Mouse (Mus musculus) heart, embryonic 13.5 days (tissue): ENCODE results near the gene Pla2g2f. TPM values are rescaled to one million over a fixed set of nuclear protein-coding genes. Genes with fewer than 3 reads are reported as not detected.

Source experiments
- ATAC-seq: fragments of 200-750 bp; cut with Nextera tagmentation; 2 replicates; pipeline ENCODE4 v1.8.0; 2017; ENCODE audit warnings: moderate TSS enrichment; ENCODE audit not compliant: insufficient number of reproducible peaks, low FRiP score, low TSS enrichment; ENCODE audit errors: extremely low read depth
- H3K27ac ChIP-seq: fragments of 300-500 bp; sonication (generic); replicated peaks from 2 replicates; pipeline ENCODE4 v1.5.1; 2015; ENCODE audit warnings: moderate library complexity, mild to moderate bottlenecking, inconsistent platforms
- H3K27me3 ChIP-seq: fragments of 300-500 bp; sonication (generic); replicated peaks from 2 replicates; pipeline ENCODE4 v1.6.1; 2015; ENCODE audit warnings: mild to moderate bottlenecking, inconsistent platforms
- H3K36me3 ChIP-seq: fragments of 300-500 bp; sonication (generic); 2 replicates; pipeline ENCODE4 v1.6.1; 2015; ENCODE audit warnings: mild to moderate bottlenecking, inconsistent platforms
- H3K4me1 ChIP-seq: fragments of 300-500 bp; sonication (generic); 2 replicates; pipeline ENCODE4 v1.6.1; 2015; ENCODE audit warnings: inconsistent platforms
- H3K4me2 ChIP-seq: fragments of 300-500 bp; sonication (generic); 2 replicates; pipeline ENCODE4 v1.6.1; 2015; ENCODE audit warnings: inconsistent platforms, mild to moderate bottlenecking, moderate library complexity
- H3K4me3 ChIP-seq: fragments of 300-500 bp; sonication (generic); 2 replicates; pipeline ENCODE4 v1.5.1; 2015; ENCODE audit warnings: moderate library complexity, mild to moderate bottlenecking, inconsistent platforms
- H3K9ac ChIP-seq: fragments of 300-500 bp; sonication (generic); 2 replicates; pipeline ENCODE4 v1.6.1; 2015; ENCODE audit warnings: inconsistent platforms, mild to moderate bottlenecking, moderate library complexity
- H3K9me3 ChIP-seq: fragments of 300-500 bp; sonication (generic); 2 replicates; pipeline ENCODE4 v1.6.1; 2016; ENCODE audit warnings: inconsistent platforms
- WGBS: fragments of 180-500 bp; shearing (Covaris S2); methylation state at CpG from one replicate; pipeline ENCODE4 v1.1.7; 2015; ENCODE audit warnings: mixed read lengths; 5-methylcytosine and 5-hydroxymethylcytosine counted together
- polyA plus RNA-seq: library from polyadenylated mRNA; unstranded; fragments of >200 nt; fragmentation: Nextera tagmentation; extraction: Ambion mirVana; gene quantifications from 2 replicates; pipeline ENCODE4 v1.2.1, GENCODE M21; 2015

Gene Pla2g2f
- polyA plus RNA-seq, 1 experiment from 2014 or later, result not detected

DNA sequence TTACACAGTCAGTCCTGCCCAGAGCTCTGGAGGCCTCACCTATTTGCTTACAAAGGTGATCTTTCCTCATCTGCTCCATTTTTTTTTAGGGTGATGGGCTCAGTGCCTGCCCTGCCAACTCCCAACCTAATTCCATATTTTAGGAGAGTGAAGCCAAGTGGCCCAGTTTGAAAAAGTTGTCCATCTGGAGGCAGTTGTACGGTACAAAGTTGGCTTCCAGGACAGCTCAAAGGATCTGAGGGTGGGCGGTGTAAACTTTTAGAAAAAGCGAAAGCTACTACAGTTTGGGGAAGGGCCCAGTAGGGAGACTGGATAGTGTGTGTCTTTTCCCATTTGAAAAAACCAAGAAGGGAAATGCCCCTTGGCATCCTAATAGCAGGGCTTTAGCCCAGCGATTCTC, 22.6 kb downstream of the Pla2g2f start:
- Histone ChIP-seq H3K4me3 (no peak overlapping the region), H3K4me2 (no peak overlapping the region), H3K4me1 (peaks cover 3% of the 10 kb centered on the region; the same call in 1 of the 2 replicates), H3K27me3 (0 out of 2 replicates have a peak, but pooled peaks cover under 1% of the 10 kb centered on the region), H3K9ac (no peak overlapping the region), H3K36me3 (no peaks in the 10 kb centered on the region), H3K9me3 (no peaks in the 10 kb centered on the region; the same call in 1 of the 2 replicates), H3K27ac (no peak overlapping the region)
- no peak for ATAC-seq
- WGBS, result 82% methylated on average over 4 of the region's 4 CpGs

GRCm38 (mm10) chr4:138734105-138734504, 23.3 kb downstream of the Pla2g2f start:
- Histone ChIP-seq H3K27ac (no peak overlapping the region), H3K36me3 (no peaks in the 10 kb centered on the region), H3K9me3 (no peaks in the 10 kb centered on the region; the same call in 1 of the 2 replicates), H3K4me1 (peaks cover 9% of the 10 kb centered on the region), H3K4me3 (no peak overlapping the region), H3K9ac (no peak overlapping the region), H3K4me2 (no peak overlapping the region), H3K27me3 (no peaks in the 10 kb centered on the region)
- WGBS, result 60% methylated on average over 7 of the region's 7 CpGs
- ATAC-seq, result no peak

DNA sequence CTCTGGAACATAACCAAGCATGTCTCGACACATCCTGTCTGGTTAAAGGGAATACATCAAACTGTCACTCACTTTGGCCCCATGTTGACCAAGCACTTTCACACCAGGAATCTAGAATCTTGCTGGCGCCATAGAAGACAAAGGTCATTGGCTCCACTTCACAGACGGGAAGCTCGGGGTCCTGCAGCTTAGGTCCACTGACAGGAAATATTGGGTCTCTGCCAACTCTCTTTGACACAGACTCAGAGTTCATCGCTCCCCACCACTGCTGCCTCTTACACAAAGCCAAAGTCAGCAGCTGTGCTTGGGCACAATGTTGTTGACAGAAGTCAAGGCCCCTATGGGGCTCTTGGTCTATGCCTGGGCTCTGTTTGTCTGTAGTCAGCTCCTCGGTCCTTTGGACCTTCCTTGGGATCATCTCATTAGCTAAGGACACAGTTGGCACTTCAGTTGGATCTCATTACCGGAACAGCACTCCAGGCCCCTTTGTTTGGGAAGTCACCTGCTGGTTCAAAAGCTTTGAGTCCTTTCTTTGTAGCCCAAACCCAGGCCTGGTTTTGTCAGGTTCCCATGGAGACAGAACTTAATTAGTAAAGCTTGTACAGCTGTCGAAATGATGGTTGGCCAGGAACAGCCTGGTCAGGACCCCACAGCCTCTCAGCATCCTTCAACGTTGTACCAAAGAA, 28.3 kb downstream of the Pla2g2f start:
- H3K36me3 ChIP-seq, result no peaks in the 10 kb centered on the region
- H3K27ac ChIP-seq, result 0 out of 2 replicates have a peak overlapping the region, but pooled peaks have one; percentile 21
- H3K4me2 ChIP-seq, result no peak overlapping the region
- no peaks in the 10 kb centered on the region; the same call in 1 of the 2 replicates for H3K9me3 ChIP-seq
- H3K27me3 ChIP-seq, result no peaks in the 10 kb centered on the region
- no peak overlapping the region for H3K9ac ChIP-seq
- ATAC-seq, result no peak
- no peak overlapping the region for H3K4me3 ChIP-seq
- peaks cover 27% of the 10 kb centered on the region for H3K4me1 ChIP-seq
- WGBS, result 44% methylated on average over 9 of the region's 9 CpGs

GRCm38 (mm10) chr4:138725751-138726150, 31.7 kb downstream of the Pla2g2f start:
- Histone ChIP-seq H3K4me3 (no peak overlapping the region), H3K27me3 (peaks cover 6% of the 10 kb centered on the region), H3K9me3 (no peaks in the 10 kb centered on the region), H3K4me1 (peaks cover 42% of the 10 kb centered on the region), H3K4me2 (0 out of 2 replicates have a peak overlapping the region, but pooled peaks have one; percentile 66), H3K9ac (no peak overlapping the region), H3K36me3 (no peaks in the 10 kb centered on the region), H3K27ac (peak overlapping the region; percentile 74)
- ATAC-seq, result no peak
- WGBS, result 58% methylated on average over 5 of the region's 5 CpGs

GRCm38 (mm10) chr4:138725127-138725461, 32.3 kb downstream of the Pla2g2f start:
- Histone ChIP-seq H3K9ac (peak overlapping the region; percentile 61), H3K27me3 (peaks cover 12% of the 10 kb centered on the region), H3K36me3 (no peaks in the 10 kb centered on the region), H3K9me3 (no peaks in the 10 kb centered on the region), H3K4me1 (peaks cover 42% of the 10 kb centered on the region), H3K4me2 (peak overlapping the region; percentile 66), H3K27ac (peak overlapping the region; percentile 74), H3K4me3 (peak overlapping the region; percentile 38)
- peak; percentile 26; the same call in 1 of the 2 replicates for ATAC-seq
- 7% methylated on average over 13 of the region's 13 CpGs for WGBS

DNA sequence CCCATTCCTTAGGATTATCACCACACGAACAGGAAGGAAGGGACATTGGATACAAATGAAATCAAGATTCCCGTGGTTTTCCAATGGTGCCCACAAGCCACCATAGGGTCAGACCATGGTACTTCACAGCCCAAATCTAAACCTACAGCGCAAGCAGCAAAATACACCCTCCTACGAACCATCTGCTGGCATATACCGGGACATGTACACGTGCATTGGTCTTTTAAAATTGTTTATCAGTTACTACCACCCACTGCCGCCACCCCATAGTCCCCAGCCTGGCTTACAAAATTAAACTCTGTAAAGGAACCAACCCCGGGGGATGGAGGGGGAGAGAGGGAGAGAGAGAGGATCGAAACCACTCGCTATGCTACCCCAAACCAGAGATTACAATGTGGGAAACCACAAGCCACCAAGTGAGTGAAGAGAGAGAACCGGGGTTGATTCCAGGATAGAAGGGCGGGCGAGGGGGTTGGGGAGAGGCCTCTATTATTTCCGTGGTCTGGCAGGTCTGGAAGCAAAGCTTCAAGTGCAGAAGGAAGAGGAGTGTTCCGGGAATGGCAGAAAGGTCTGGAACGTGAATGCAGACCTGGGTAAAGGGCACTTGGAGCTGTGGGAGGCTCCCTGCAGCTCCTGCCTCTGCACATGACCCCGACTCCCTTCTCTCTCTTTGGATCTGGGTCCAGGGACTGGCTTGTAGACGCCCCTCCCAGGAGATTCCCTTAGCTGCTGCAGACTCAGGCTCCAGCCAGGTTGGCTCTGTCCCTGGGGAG, 32.9 kb downstream of the Pla2g2f start, which contains the start of gene Pla2g2c:
Pla2g2c (plus strand) TSS at position 439 of the 773 bp plus-strand sequence.
- Histone ChIP-seq H3K4me1 (peaks cover 40% of the 10 kb centered on the region), H3K27ac (peak within 1 kb of the TSS; percentile 74), H3K9ac (peak within 1 kb of the TSS; percentile 61), H3K27me3 (peaks cover 14% of the 10 kb centered on the region), H3K4me3 (peak within 1 kb of the TSS; percentile 38), H3K9me3 (no peaks in the 10 kb centered on the region), H3K36me3 (no peaks in the 10 kb centered on the region), H3K4me2 (peak within 1 kb of the TSS; percentile 66)
- no peak; the same call in 1 of the 2 replicates for ATAC-seq
- 39% methylated on average over 18 of the region's 18 CpGs for WGBS

GRCm38 (mm10) chr4:138723493-138724281, 33.7 kb downstream of the Pla2g2f start:
- no peak overlapping the region for H3K9ac ChIP-seq
- 30% methylated on average over 15 of the region's 15 CpGs for WGBS
- no peak for ATAC-seq
- peak overlapping the region; percentile 66; the same call in 1 of the 2 replicates for H3K4me2 ChIP-seq
- H3K4me3 ChIP-seq, result no peak overlapping the region
- H3K27ac ChIP-seq, result 0 out of 2 replicates have a peak overlapping the region, but pooled peaks have one; percentile 2
- H3K4me1 ChIP-seq, result peaks cover 34% of the 10 kb centered on the region
- peaks cover 14% of the 10 kb centered on the region for H3K27me3 ChIP-seq
- no peaks in the 10 kb centered on the region for H3K9me3 ChIP-seq
- H3K36me3 ChIP-seq, result no peaks in the 10 kb centered on the region

GRCm38 (mm10) chr4:138719264-138719596, 38.2 kb downstream of the Pla2g2f start:
- H3K4me2 ChIP-seq, result no peak overlapping the region
- WGBS, result 75% methylated on average over 5 of the region's 5 CpGs
- H3K36me3 ChIP-seq, result no peaks in the 10 kb centered on the region
- no peak overlapping the region for H3K9ac ChIP-seq
- peaks cover 14% of the 10 kb centered on the region for H3K27me3 ChIP-seq
- H3K4me3 ChIP-seq, result no peak overlapping the region
- H3K9me3 ChIP-seq, result no peaks in the 10 kb centered on the region
- H3K4me1 ChIP-seq, result peaks cover 16% of the 10 kb centered on the region
- no peak overlapping the region for H3K27ac ChIP-seq
- no peak for ATAC-seq

- H3K4me3 ChIP-seq, result no peak overlapping the region
- no peak for ATAC-seq
- H3K4me1 ChIP-seq, result peaks cover 11% of the 10 kb centered on the region
- WGBS, result 72% methylated on average over 5 of the region's 5 CpGs
- peaks cover 14% of the 10 kb centered on the region for H3K27me3 ChIP-seq
- no peaks in the 10 kb centered on the region for H3K36me3 ChIP-seq
- no peaks in the 10 kb centered on the region for H3K9me3 ChIP-seq
- no peak overlapping the region for H3K4me2 ChIP-seq
- no peak overlapping the region for H3K27ac ChIP-seq
- no peak overlapping the region for H3K9ac ChIP-seq
These were observed 38.7 kb downstream of the Pla2g2f start for GRCm38 (mm10) chr4:138718586-138719263.

GRCm38 (mm10) chr4:138716697-138717096, 40.7 kb downstream of the Pla2g2f start:
- H3K27ac ChIP-seq, result no peak overlapping the region
- WGBS, result 64% methylated on average over 9 of the region's 9 CpGs
- H3K9me3 ChIP-seq, result no peaks in the 10 kb centered on the region
- no peak overlapping the region for H3K9ac ChIP-seq
- no peak overlapping the region for H3K4me2 ChIP-seq
- H3K4me3 ChIP-seq, result no peak overlapping the region
- H3K27me3 ChIP-seq, result peaks cover 20% of the 10 kb centered on the region
- no peaks in the 10 kb centered on the region for H3K36me3 ChIP-seq
- H3K4me1 ChIP-seq, result no peaks in the 10 kb centered on the region
- no peak for ATAC-seq
